Mouse (Mus musculus) G1E-ER4 (cell line): ENCODE results near the gene Naa50. TPM values are rescaled to one million over a fixed set of nuclear protein-coding genes. Genes with fewer than 3 reads are reported as not detected.

Source experiments
- GATA1 ChIP-seq: IDR thresholded peaks from one replicate; pipeline ENCODE4 v1.8.0; 2012; ENCODE audit warnings: low read length, inconsistent platforms
- polyA plus RNA-seq: library from polyadenylated mRNA; stranded (reverse); fragments of >175 nt; gene quantifications from 2 replicates; pipeline ENCODE4 v1.2.3, GENCODE M21; 2012

The Naa50 gene
- polyA plus RNA-seq, 1 experiment, result 62.7 TPM

GRCm38 (mm10) chr16:44211054-44211414 lies 71.4 kb downstream of the Naa50 start:
- no peak for TF ChIP-seq GATA1

DNA sequence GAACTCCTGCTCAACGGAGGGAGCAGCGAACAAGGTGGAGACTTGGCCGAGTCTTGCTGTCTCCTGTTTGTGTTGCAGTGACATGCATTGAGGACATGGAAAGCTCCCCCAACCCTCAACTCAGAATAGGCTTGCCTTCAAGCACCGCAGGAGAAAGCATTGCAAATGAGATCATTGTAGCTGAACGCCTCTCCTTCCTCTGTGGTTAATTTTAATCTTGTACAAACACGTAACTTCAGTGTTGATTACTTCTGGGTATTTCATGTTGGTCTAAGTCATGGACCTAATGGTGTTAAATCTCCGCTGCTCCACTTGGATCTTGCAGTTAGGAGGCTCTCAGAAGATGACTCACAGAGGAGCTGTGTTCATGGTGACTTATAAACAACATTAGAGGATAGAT lies 73.1 kb downstream of the Naa50 start:
- no peak for TF ChIP-seq GATA1

Other genes starting within 250 kb of the Naa50 start
- gene Qtrt2, start 213.0 kb upstream of the Naa50 start, polyA plus RNA-seq, result 1.2 and 7.4 TPM in 2 replicates
- gene Zdhhc23, start 160.0 kb upstream of the Naa50 start, polyA plus RNA-seq, result not detected in 2 replicates
- 0.06 and 0.28 TPM in 2 replicates for gene Gramd1c, start 76.5 kb upstream of the Naa50 start, polyA plus RNA-seq
- gene Atp6v1a, start 125 bp upstream of the Naa50 start, polyA plus RNA-seq, result 1.7 and 4.1 TPM in 2 replicates
- 4.2 and 6.2 TPM in 2 replicates for gene Usf3, start 33.4 kb downstream of the Naa50 start, polyA plus RNA-seq
- gene Sidt1, start 193.4 kb downstream of the Naa50 start, polyA plus RNA-seq, result not detected in 2 replicates
- gene Spice1, start 207.3 kb downstream of the Naa50 start, polyA plus RNA-seq, result 4.8 and 6.3 TPM in 2 replicates